Mouse (Mus musculus): Measurements from ENCODE around the gene Atp1b2. TPM values are rescaled to one million over a fixed set of nuclear protein-coding genes. Genes with fewer than 3 reads are reported as not detected.

Atp1b2 gene
- polyA plus RNA-seq, 1 experiment from 2014 or later: 9.3 TPM

GRCm38 (mm10) chr11:69564391-69564790, 41.4 kb downstream of the Atp1b2 start:
- DNase-seq (ENCODE audit: low spot score) (no peak), ATAC-seq (replicated peaks; ENCODE audit: low FRiP score) (no peak)
- no peak overlapping the region for H3K4me3 ChIP-seq (ENCODE audit: low read depth, low read length)
- H3K36me3 ChIP-seq (ENCODE audit: control insufficient read depth, insufficient read depth, low read length): no peaks in the 10 kb centered on the region
- H3K4me2 ChIP-seq (ENCODE audit: low read depth, low read length, severe bottlenecking): no peak overlapping the region
- no peaks in the 10 kb centered on the region for H3K27me3 ChIP-seq (ENCODE audit: control insufficient read depth, insufficient read depth, low read length)
- 51% methylated on average over 3 of the region's 3 CpGs for WGBS
- H3K4me1 ChIP-seq (replicated peaks; ENCODE audit: control insufficient read depth, insufficient read depth, low read length): peaks cover 17% of the 10 kb centered on the region
- no peak overlapping the region for H3K9ac ChIP-seq (ENCODE audit: low read length)
- no peak overlapping the region for H3K27ac ChIP-seq (ENCODE audit: low read depth, low read length)
- H3K9me3 ChIP-seq (ENCODE audit: control insufficient read depth, low read length): no peaks in the 10 kb centered on the region

- H3K9me3 ChIP-seq (ENCODE audit: control insufficient read depth, low read length): no peaks in the 10 kb centered on the region
- no peaks in the 10 kb centered on the region for H3K36me3 ChIP-seq (ENCODE audit: control insufficient read depth, insufficient read depth, low read length)
- no peaks in the 10 kb centered on the region for H3K27me3 ChIP-seq (ENCODE audit: control insufficient read depth, insufficient read depth, low read length)
- 90% methylated on average over 13 of the region's 13 CpGs for WGBS
- H3K4me2 ChIP-seq (ENCODE audit: low read depth, low read length, severe bottlenecking): no peak overlapping the region
- H3K4me1 ChIP-seq (replicated peaks; ENCODE audit: control insufficient read depth, insufficient read depth, low read length): peaks cover 21% of the 10 kb centered on the region
- no peak overlapping the region for H3K27ac ChIP-seq (ENCODE audit: low read depth, low read length)
- DNase-seq (ENCODE audit: low spot score) (no peak), ATAC-seq (replicated peaks; ENCODE audit: low FRiP score) (no peak)
- H3K9ac ChIP-seq (ENCODE audit: low read length): no peak overlapping the region
- no peak overlapping the region for H3K4me3 ChIP-seq (ENCODE audit: low read depth, low read length)
Observed at GRCm38 (mm10) chr11:69563373-69563772, 42.4 kb downstream of the Atp1b2 start.

GRCm38 (mm10) chr11:69560896-69561854, 44.6 kb downstream of the Atp1b2 start:
- H3K4me3 ChIP-seq (ENCODE audit: low read depth, low read length): no peak overlapping the region
- DNase-seq (ENCODE audit: low spot score) (peak; percentile 73), ATAC-seq (replicated peaks; ENCODE audit: low FRiP score) (peak; percentile 51; the same call in 1 of the 2 replicates)
- H3K9ac ChIP-seq (ENCODE audit: low read length): peak overlapping the region; percentile 90
- peak overlapping the region; percentile 100 for H3K4me2 ChIP-seq (ENCODE audit: low read depth, low read length, severe bottlenecking)
- WGBS: 16% methylated on average over 16 of the region's 16 CpGs
- peak overlapping the region; percentile 72 for H3K27ac ChIP-seq (ENCODE audit: low read depth, low read length)
- H3K4me1 ChIP-seq (replicated peaks; ENCODE audit: control insufficient read depth, insufficient read depth, low read length): peaks cover 43% of the 10 kb centered on the region
- no peaks in the 10 kb centered on the region for H3K27me3 ChIP-seq (ENCODE audit: control insufficient read depth, insufficient read depth, low read length)
- no peaks in the 10 kb centered on the region for H3K9me3 ChIP-seq (ENCODE audit: control insufficient read depth, low read length)
- H3K36me3 ChIP-seq (ENCODE audit: control insufficient read depth, insufficient read depth, low read length): no peaks in the 10 kb centered on the region

- H3K4me3 ChIP-seq (ENCODE audit: low read depth, low read length): peak within 1 kb of the TSS; percentile 68
- WGBS: under 1% methylated on average over 59 of the region's 59 CpGs
- H3K27ac ChIP-seq (ENCODE audit: low read depth, low read length): peak within 1 kb of the TSS; percentile 73
- ATAC-seq (replicated peaks; ENCODE audit: low FRiP score): peak; percentile 40; the same call in 1 of the 2 replicates
- no peaks in the 10 kb centered on the region for H3K9me3 ChIP-seq (ENCODE audit: control insufficient read depth, low read length)
- DNase-seq (ENCODE audit: low spot score): peak; percentile 84
- H3K9ac ChIP-seq (ENCODE audit: low read length): peak within 1 kb of the TSS; percentile 90
- peaks cover 47% of the 10 kb centered on the region for H3K4me1 ChIP-seq (replicated peaks; ENCODE audit: control insufficient read depth, insufficient read depth, low read length)
- H3K4me2 ChIP-seq (ENCODE audit: low read depth, low read length, severe bottlenecking): peak within 1 kb of the TSS; percentile 100
- H3K27me3 ChIP-seq (ENCODE audit: control insufficient read depth, insufficient read depth, low read length): no peaks in the 10 kb centered on the region
- H3K36me3 ChIP-seq (ENCODE audit: control insufficient read depth, insufficient read depth, low read length): no peaks in the 10 kb centered on the region
Observed at GRCm38 (mm10) chr11:69559851-69560765, 45.6 kb downstream of the Atp1b2 start, which contains the start of gene Efnb3. Gene Efnb3 (minus strand): TSS chr11:69560205.

- no peaks in the 10 kb centered on the region for H3K36me3 ChIP-seq (ENCODE audit: control insufficient read depth, insufficient read depth, low read length)
- no peaks in the 10 kb centered on the region for H3K27me3 ChIP-seq (ENCODE audit: control insufficient read depth, insufficient read depth, low read length)
- H3K4me1 ChIP-seq (replicated peaks; ENCODE audit: control insufficient read depth, insufficient read depth, low read length): peaks cover 47% of the 10 kb centered on the region
- H3K4me3 ChIP-seq (ENCODE audit: low read depth, low read length): peak overlapping the region; percentile 68
- ATAC-seq (replicated peaks; ENCODE audit: low FRiP score) (no peak), DNase-seq (ENCODE audit: low spot score) (no peak)
- H3K9me3 ChIP-seq (ENCODE audit: control insufficient read depth, low read length): no peaks in the 10 kb centered on the region
- WGBS: 14% methylated on average over 5 of the region's 5 CpGs
- no peak overlapping the region for H3K27ac ChIP-seq (ENCODE audit: low read depth, low read length)
- peak overlapping the region; percentile 100 for H3K4me2 ChIP-seq (ENCODE audit: low read depth, low read length, severe bottlenecking)
- peak overlapping the region; percentile 90 for H3K9ac ChIP-seq (ENCODE audit: low read length)
Observed at GRCm38 (mm10) chr11:69559183-69559582, 46.6 kb downstream of the Atp1b2 start.

GRCm38 (mm10) chr11:69558756-69559155, 47.0 kb downstream of the Atp1b2 start:
- Histone ChIP-seq H3K27me3 (ENCODE audit: control insufficient read depth, insufficient read depth, low read length) (no peaks in the 10 kb centered on the region), H3K4me3 (ENCODE audit: low read depth, low read length) (peak overlapping the region; percentile 68), H3K4me2 (ENCODE audit: low read depth, low read length, severe bottlenecking) (peak overlapping the region; percentile 100), H3K4me1 (replicated peaks; ENCODE audit: control insufficient read depth, insufficient read depth, low read length) (peaks cover 47% of the 10 kb centered on the region), H3K36me3 (ENCODE audit: control insufficient read depth, insufficient read depth, low read length) (no peaks in the 10 kb centered on the region), H3K27ac (ENCODE audit: low read depth, low read length) (no peak overlapping the region), H3K9ac (ENCODE audit: low read length) (peak overlapping the region; percentile 90; the same call in 1 of the 2 replicates), H3K9me3 (ENCODE audit: control insufficient read depth, low read length) (no peaks in the 10 kb centered on the region)
- DNase-seq (ENCODE audit: low spot score) (no peak), ATAC-seq (replicated peaks; ENCODE audit: low FRiP score) (no peak)
- WGBS: 56% methylated on average over 6 of the region's 6 CpGs

GRCm38 (mm10) chr11:69557381-69557958, 48.3 kb downstream of the Atp1b2 start:
- 14% methylated on average over 14 of the region's 14 CpGs for WGBS
- no peak overlapping the region for H3K27ac ChIP-seq (ENCODE audit: low read depth, low read length)
- DNase-seq (ENCODE audit: low spot score) (peak; percentile 83), ATAC-seq (replicated peaks; ENCODE audit: low FRiP score) (no peak)
- peaks cover 57% of the 10 kb centered on the region for H3K4me1 ChIP-seq (replicated peaks; ENCODE audit: control insufficient read depth, insufficient read depth, low read length)
- peak overlapping the region; percentile 39 for H3K9ac ChIP-seq (ENCODE audit: low read length)
- H3K4me2 ChIP-seq (ENCODE audit: low read depth, low read length, severe bottlenecking): peak overlapping the region; percentile 100
- H3K4me3 ChIP-seq (ENCODE audit: low read depth, low read length): peak overlapping the region; percentile 19
- no peaks in the 10 kb centered on the region for H3K27me3 ChIP-seq (ENCODE audit: control insufficient read depth, insufficient read depth, low read length)
- H3K36me3 ChIP-seq (ENCODE audit: control insufficient read depth, insufficient read depth, low read length): no peaks in the 10 kb centered on the region
- no peaks in the 10 kb centered on the region for H3K9me3 ChIP-seq (ENCODE audit: control insufficient read depth, low read length)

GRCm38 (mm10) chr11:69554539-69555140, 51.1 kb downstream of the Atp1b2 start:
- no peak overlapping the region for H3K4me3 ChIP-seq (ENCODE audit: low read depth, low read length)

More at GRCm38 (mm10) chr11:69554539-69555140, 51.1 kb downstream of the Atp1b2 start:
- Histone ChIP-seq H3K36me3 (ENCODE audit: control insufficient read depth, insufficient read depth, low read length) (no peaks in the 10 kb centered on the region), H3K4me1 (replicated peaks; ENCODE audit: control insufficient read depth, insufficient read depth, low read length) (peaks cover 43% of the 10 kb centered on the region), H3K9ac (ENCODE audit: low read length) (no peak overlapping the region), H3K27me3 (ENCODE audit: control insufficient read depth, insufficient read depth, low read length) (no peaks in the 10 kb centered on the region), H3K27ac (ENCODE audit: low read depth, low read length) (no peak overlapping the region), H3K4me2 (ENCODE audit: low read depth, low read length, severe bottlenecking) (no peak overlapping the region), H3K9me3 (ENCODE audit: control insufficient read depth, low read length) (no peaks in the 10 kb centered on the region)
- 85% methylated on average over 5 of the region's 5 CpGs for WGBS
- DNase-seq (ENCODE audit: low spot score) (no peak), ATAC-seq (replicated peaks; ENCODE audit: low FRiP score) (no peak)
